Mouse (Mus musculus) lung, embryonic 14.5 days (tissue): Measurements from ENCODE around the gene Senp1. TPM values are rescaled to one million over a fixed set of nuclear protein-coding genes. Genes with fewer than 3 reads are reported as not detected.

Experiments
- ATAC-seq: fragments of 200-750 bp; cut with Nextera tagmentation; 2 replicates; pipeline ENCODE4 v1.8.0; 2017; ENCODE audit warnings: mild to moderate bottlenecking, moderate TSS enrichment, moderate library complexity; ENCODE audit not compliant: insufficient read depth
- DNase-seq: peaks from one replicate; pipeline ENCODE4 v3.0.0-alpha.2; 2015
- H3K27ac ChIP-seq: fragments of 300-500 bp; sonication (generic); 2 replicates; pipeline ENCODE4 v1.5.1; 2014; ENCODE audit warnings: low read depth, mild to moderate bottlenecking, moderate library complexity
- H3K27me3 ChIP-seq: fragments of 300-500 bp; sonication (generic); 2 replicates; pipeline ENCODE4 v1.6.1; 2014; ENCODE audit warnings: low read length, control low read depth; ENCODE audit not compliant: insufficient read depth
- H3K36me3 ChIP-seq: fragments of 300-500 bp; sonication (generic); 2 replicates; pipeline ENCODE4 v1.6.1; 2014; ENCODE audit warnings: control low read depth; ENCODE audit not compliant: insufficient read depth
- H3K4me1 ChIP-seq: fragments of 300-500 bp; sonication (generic); 2 replicates; pipeline ENCODE4 v1.6.1; 2014; ENCODE audit warnings: antibody characterized with exemption, control low read depth; ENCODE audit not compliant: insufficient read depth
- H3K4me2 ChIP-seq: fragments of 300-500 bp; sonication (generic); 2 replicates; pipeline ENCODE4 v1.6.1; 2014; ENCODE audit warnings: mild to moderate bottlenecking
- H3K4me3 ChIP-seq: fragments of 300-500 bp; sonication (generic); 2 replicates; pipeline ENCODE4 v1.5.1; 2014; ENCODE audit warnings: low read depth, low read length
- H3K9ac ChIP-seq: fragments of 300-500 bp; sonication (generic); 2 replicates; pipeline ENCODE4 v1.6.1; 2014
- H3K9me3 ChIP-seq: fragments of 300-500 bp; sonication (generic); 2 replicates; pipeline ENCODE4 v1.6.1; 2016; ENCODE audit warnings: low read depth, low read length, control low read depth
- CTCF ChIP-seq: IDR thresholded peaks from 2 replicates; pipeline ENCODE4 v1.5.1; 2016; ENCODE audit warnings: antibody characterized with exemption, low read depth
- WGBS: fragments of 180-500 bp; shearing (Covaris S2); extraction: QIAGEN DNeasy Blood & Tissue Kit; methylation state at CpG from one replicate; pipeline ENCODE4 v1.1.7; 2014; 5-methylcytosine and 5-hydroxymethylcytosine counted together
- polyA plus RNA-seq: library from polyadenylated mRNA; unstranded; fragments of >200 nt; fragmentation: Nextera tagmentation; extraction: Ambion mirVana; gene quantifications from 2 replicates; pipeline ENCODE4 v1.2.1, GENCODE M21; 2014

The Senp1 gene
- polyA plus RNA-seq, 1 experiment from 2014 or later: 37.8 TPM

DNA sequence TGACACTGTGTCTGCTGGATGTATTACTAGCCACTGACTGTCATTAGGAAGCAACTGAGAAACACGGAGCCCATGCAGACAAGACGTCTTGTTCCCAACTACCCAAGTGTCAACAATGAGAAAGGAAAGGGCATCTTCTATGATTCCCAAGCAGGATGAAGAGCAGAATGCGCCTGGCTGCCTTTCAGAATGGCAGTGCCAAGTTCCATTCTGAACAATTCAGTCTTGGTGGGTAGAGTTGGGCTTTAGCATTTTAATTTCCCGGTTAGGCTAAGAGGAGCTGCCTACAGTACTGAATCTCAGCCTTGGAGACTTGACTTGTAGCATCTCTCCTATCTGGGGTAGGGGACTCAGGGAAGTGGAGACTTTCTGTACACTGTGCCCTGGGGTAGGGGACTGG lies 40.5 kb upstream of the Senp1 start:
- H3K27ac ChIP-seq: no peak overlapping the region
- no peak for TF ChIP-seq CTCF
- H3K9ac ChIP-seq: no peak overlapping the region
- no peak for DNase-seq
- 88% methylated on average over 4 of the region's 4 CpGs for WGBS
- no peaks in the 10 kb centered on the region for H3K4me1 ChIP-seq
- no peaks in the 10 kb centered on the region for H3K9me3 ChIP-seq
- no peak overlapping the region for H3K4me2 ChIP-seq
- no peaks in the 10 kb centered on the region for H3K27me3 ChIP-seq
- H3K4me3 ChIP-seq: no peak overlapping the region
- ATAC-seq: no peak
- peaks cover 71% of the 10 kb centered on the region for H3K36me3 ChIP-seq

- no peaks in the 10 kb centered on the region for H3K27me3 ChIP-seq
- H3K4me2 ChIP-seq: no peak overlapping the region
- no peak overlapping the region for H3K27ac ChIP-seq
- H3K4me3 ChIP-seq: no peak overlapping the region
- no peaks in the 10 kb centered on the region for H3K4me1 ChIP-seq
- no peak for DNase-seq
- ATAC-seq: no peak
- H3K9me3 ChIP-seq: no peaks in the 10 kb centered on the region
- H3K9ac ChIP-seq: no peak overlapping the region
- no peak for TF ChIP-seq CTCF
- WGBS: 89% methylated on average over 3 of the region's 3 CpGs
- peaks cover 71% of the 10 kb centered on the region for H3K36me3 ChIP-seq
These were observed 39.9 kb upstream of the Senp1 start for GRCm38 (mm10) chr15:98133471-98133870.

DNA sequence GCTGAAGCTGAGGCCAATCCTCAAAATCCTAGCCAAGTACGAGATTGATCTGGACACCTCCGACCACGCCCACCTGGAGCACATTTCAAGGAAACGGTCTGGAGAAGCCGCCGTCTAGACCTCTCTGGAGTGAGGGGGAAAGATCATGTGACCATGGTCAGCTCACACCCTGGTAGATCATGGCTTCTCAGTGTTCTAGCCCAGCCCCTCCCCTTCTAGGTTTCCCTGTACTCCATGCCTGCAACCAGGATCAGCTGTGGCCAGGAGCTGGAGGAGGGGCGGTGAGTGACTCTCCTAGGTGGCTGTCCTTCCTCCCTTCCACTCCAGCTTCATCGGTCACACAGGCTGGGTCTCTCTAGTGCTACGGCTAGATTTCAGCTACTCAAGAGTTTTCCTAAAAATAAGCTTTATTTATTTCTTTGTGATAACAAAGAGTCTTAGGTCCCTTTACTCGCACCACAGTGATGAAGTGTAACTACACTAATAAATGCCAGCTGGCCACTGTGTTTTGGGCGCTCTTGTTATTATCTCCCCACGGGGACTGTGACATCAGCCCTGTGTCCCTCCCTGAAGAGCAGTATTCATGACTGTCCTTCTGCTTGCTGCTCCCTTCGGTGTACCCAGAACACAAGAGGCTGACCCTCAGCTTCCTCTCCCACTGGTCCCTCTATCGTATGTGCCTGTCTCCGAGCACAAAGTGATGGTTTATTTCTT lies 38.6 kb upstream of the Senp1 start:
- Histone ChIP-seq H3K4me1 (no peaks in the 10 kb centered on the region), H3K9ac (no peak overlapping the region), H3K4me2 (no peak overlapping the region), H3K4me3 (no peak overlapping the region), H3K27me3 (no peaks in the 10 kb centered on the region), H3K9me3 (no peaks in the 10 kb centered on the region), H3K36me3 (peaks cover 76% of the 10 kb centered on the region), H3K27ac (no peak overlapping the region)
- peak; percentile 35; the same call in 1 of the 2 replicates for ATAC-seq
- 73% methylated on average over 15 of the region's 15 CpGs for WGBS
- no peak for TF ChIP-seq CTCF
- peak; percentile 6 for DNase-seq

DNA sequence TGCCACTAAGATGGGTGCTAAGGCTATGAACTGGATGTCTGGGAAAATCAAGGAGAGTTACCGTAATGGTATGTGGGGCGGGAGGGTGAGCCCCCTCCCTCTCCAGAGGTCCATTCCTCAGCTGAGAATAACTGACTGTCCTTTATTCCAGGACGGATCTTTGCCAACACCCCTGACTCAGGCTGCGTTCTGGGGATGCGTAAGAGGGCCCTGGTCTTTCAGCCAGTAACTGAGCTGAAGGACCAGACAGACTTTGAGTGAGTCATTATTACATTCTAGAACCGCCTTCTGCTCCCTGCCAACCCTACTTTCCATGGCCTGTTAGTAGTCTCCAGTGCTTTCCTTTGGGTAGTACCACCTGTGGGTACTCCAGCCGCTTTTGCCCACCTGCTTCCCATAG lies 37.9 kb upstream of the Senp1 start:
- WGBS: 91% methylated on average over 7 of the region's 7 CpGs
- Histone ChIP-seq H3K9ac (no peak overlapping the region), H3K27ac (no peak overlapping the region), H3K4me3 (no peak overlapping the region), H3K4me1 (no peaks in the 10 kb centered on the region), H3K9me3 (no peaks in the 10 kb centered on the region), H3K36me3 (peaks cover 76% of the 10 kb centered on the region), H3K4me2 (no peak overlapping the region), H3K27me3 (no peaks in the 10 kb centered on the region)
- no peak for ATAC-seq
- no peak for TF ChIP-seq CTCF
- no peak for DNase-seq

- Histone ChIP-seq H3K36me3 (peaks cover 76% of the 10 kb centered on the region), H3K9ac (no peak overlapping the region), H3K9me3 (no peaks in the 10 kb centered on the region), H3K27ac (no peak overlapping the region), H3K4me2 (no peak overlapping the region), H3K27me3 (no peaks in the 10 kb centered on the region), H3K4me3 (no peak overlapping the region), H3K4me1 (no peaks in the 10 kb centered on the region)
- no peak for ATAC-seq
- 86% methylated on average over 4 of the region's 4 CpGs for WGBS
- no peak for TF ChIP-seq CTCF
- no peak for DNase-seq
These were observed 37.5 kb upstream of the Senp1 start for GRCm38 (mm10) chr15:98131001-98131400.

- no peak overlapping the region for H3K27ac ChIP-seq
- TF ChIP-seq CTCF: no peak
- no peaks in the 10 kb centered on the region for H3K9me3 ChIP-seq
- no peaks in the 10 kb centered on the region for H3K27me3 ChIP-seq
- no peaks in the 10 kb centered on the region for H3K4me1 ChIP-seq
- DNase-seq (no peak), ATAC-seq (no peak)
- no peak overlapping the region for H3K9ac ChIP-seq
- H3K36me3 ChIP-seq: peaks cover 74% of the 10 kb centered on the region
- no peak overlapping the region for H3K4me2 ChIP-seq
- no peak overlapping the region for H3K4me3 ChIP-seq
- WGBS: 92% methylated on average over 20 of the region's 20 CpGs
These were observed 27.3 kb upstream of the Senp1 start for GRCm38 (mm10) chr15:98120831-98121230.

- H3K4me2 ChIP-seq: no peak overlapping the region
- ATAC-seq: no peak
- H3K4me1 ChIP-seq: no peaks in the 10 kb centered on the region
- DNase-seq: no peak
- TF ChIP-seq CTCF: no peak
- H3K4me3 ChIP-seq: no peak overlapping the region
- no peak overlapping the region for H3K9ac ChIP-seq
- H3K27me3 ChIP-seq: no peaks in the 10 kb centered on the region
- no peak overlapping the region for H3K27ac ChIP-seq
- H3K36me3 ChIP-seq: peaks cover 61% of the 10 kb centered on the region
- WGBS: 85% methylated on average over 12 of the region's 12 CpGs
- no peaks in the 10 kb centered on the region for H3K9me3 ChIP-seq
These were observed 25.8 kb upstream of the Senp1 start for GRCm38 (mm10) chr15:98119363-98119762.
